ENCODE assay signal across 8 mouse cellular contexts in the genomic region with DNA sequence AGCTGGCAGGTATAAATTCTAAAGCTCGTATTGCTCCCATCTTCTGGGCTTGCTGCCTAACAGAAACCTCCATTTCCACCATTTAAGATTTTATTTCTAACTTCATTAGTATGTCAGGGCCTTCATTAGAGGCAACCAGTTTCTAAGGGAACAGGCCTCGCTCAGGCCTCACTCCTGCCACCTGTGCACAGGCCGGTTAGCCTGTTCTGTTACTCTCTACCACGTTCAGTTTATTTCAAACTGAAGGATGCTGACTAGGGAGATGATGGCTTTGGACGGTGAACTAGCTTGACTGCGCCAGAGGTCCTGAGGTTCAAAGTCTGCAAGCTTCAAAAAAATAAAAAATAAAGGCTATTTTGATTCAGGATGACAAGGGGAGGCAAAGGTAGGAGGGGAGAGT. TPM values are rescaled to one million over a fixed set of nuclear protein-coding genes. Genes with fewer than 3 reads are reported as not detected.
DNase-seq lines count a peak whose midpoint lies in the region; ATAC-seq and TF ChIP-seq lines count a peak whose summit lies in the region.

No protein-coding gene starts in this region.

- no peak for TF ChIP-seq CTCF in lung, postnatal 0 days (IDR thresholded peaks at IDR 0.05)

- 11% methylated on average over 6 of the region's 6 CpGs for WGBS in hindbrain, embryonic 14.5 days
- 6% methylated on average over 6 of the region's 6 CpGs for WGBS in lung, postnatal 0 days

- peak overlapping the region; percentile 61 for H3K4me3 ChIP-seq in hindbrain, embryonic 14.5 days (replicated peaks; ENCODE audit: low read length)
- H3K4me3 ChIP-seq in lung, postnatal 0 days (ENCODE audit: low read depth, low read length) = peak overlapping the region; percentile 77

- H3K9ac ChIP-seq in hindbrain, embryonic 14.5 days = peak overlapping the region; percentile 87
- peak overlapping the region; percentile 97 for H3K9ac ChIP-seq in lung, postnatal 0 days (replicated peaks; ENCODE audit: low read depth)

- H3K36me3 ChIP-seq in hindbrain, embryonic 14.5 days (replicated peaks; ENCODE audit: control insufficient read depth, insufficient read depth) = peaks cover 26% of the 10 kb centered on the region
- no peaks in the 10 kb centered on the region for H3K36me3 ChIP-seq in lung, postnatal 0 days (ENCODE audit: insufficient read depth, low read length)

- peaks cover 33% of the 10 kb centered on the region for H3K4me1 ChIP-seq in hindbrain, embryonic 14.5 days (replicated peaks; ENCODE audit: control insufficient read depth, insufficient read depth, low read length)
- peaks cover 4% of the 10 kb centered on the region; the same call in 1 of the 2 replicates for H3K4me1 ChIP-seq in lung, postnatal 0 days (ENCODE audit: insufficient read depth, low read depth, low read length)

- H3K27me3 ChIP-seq in hindbrain, embryonic 14.5 days (ENCODE audit: control insufficient read depth, insufficient read depth, low read length) = no peaks in the 10 kb centered on the region
- H3K27me3 ChIP-seq in lung, postnatal 0 days (replicated peaks; ENCODE audit: insufficient read depth, low read length) = no peaks in the 10 kb centered on the region

- H3K9me3 ChIP-seq in hindbrain, embryonic 14.5 days (ENCODE audit: control insufficient read depth, low read length) = no peaks in the 10 kb centered on the region
- no peaks in the 10 kb centered on the region for H3K9me3 ChIP-seq in lung, postnatal 0 days (ENCODE audit: low read length)

- peak; percentile 67 for DNase-seq in cerebellum, adult 9-10 months
- no peak for DNase-seq in cerebellum, adult 11 months
- DNase-seq in urinary bladder, postnatal 25 days (ENCODE audit: low spot score) = peak; percentile 14
- DNase-seq in urinary bladder, adult 2 months (ENCODE audit: low spot score) = no peak
- no peak for DNase-seq in hindbrain, embryonic 14.5 days (ENCODE audit: low spot score)
- DNase-seq in lung, postnatal 0 days (ENCODE audit: low spot score) = no peak
- no peak for DNase-seq in gastrocnemius, adult 8-10 months (ENCODE audit: low spot score in 2 of 2)

- peak overlapping the region; percentile 98 for H3K27ac ChIP-seq in hindbrain, embryonic 14.5 days
- peak overlapping the region; percentile 72 for H3K27ac ChIP-seq in lung, postnatal 0 days (ENCODE audit: low read length)

- TF ChIP-seq EP300 in lung, postnatal 0 days (IDR thresholded peaks at IDR 0.05) = no peak

- ATAC-seq in hindbrain, embryonic 14.5 days (ENCODE audit: low FRiP score) = no peak
- no peak for ATAC-seq in lung, postnatal 0 days
- no peak for ATAC-seq in erythroid progenitor cell, adult 5-6 weeks (replicated peaks; ENCODE audit: low FRiP score, poor library complexity, severe bottlenecking)

- H3K4me2 ChIP-seq in hindbrain, embryonic 14.5 days (replicated peaks) = peak overlapping the region; percentile 64
- H3K4me2 ChIP-seq in lung, postnatal 0 days (replicated peaks; ENCODE audit: low read depth, low read length) = peak overlapping the region; percentile 66

RNA-seq across cellular contexts. Expression of gene Atp5g2, which starts 1.9 kb away (rescaled TPM):
- 363 and 422 TPM in 2 replicates for polyA plus RNA-seq in urinary bladder, adult 2 months (2012; rRNA removed)
- 47.5 and 63.4 TPM in 2 replicates for polyA plus RNA-seq in hindbrain, embryonic 14.5 days (2014; fragmentation: Nextera tagmentation; extraction: Ambion mirVana)
- polyA plus RNA-seq in lung, postnatal 0 days (2015; fragmentation: Nextera tagmentation; extraction: Ambion mirVana) = 48.6 and 49.8 TPM in 2 replicates
- 10.5 and 17.7 TPM in 2 replicates for total RNA-seq in erythroid progenitor cell, adult 5-6 weeks (2015; ENCODE audit: low replicate concordance)
- total RNA-seq in erythroid progenitor cell, adult 5-6 weeks (2017; ENCODE audit: low replicate concordance) = 19.1 and 31.2 TPM in 2 replicates
- 10 to 100 TPM; 12.4 to 33.5 (median 21.7) TPM for total RNA-seq in gastrocnemius, adult 8-10 months (2022)

RNA-seq across cellular contexts. Expression of gene Atf7, which starts 45.0 kb away (rescaled TPM):
- 71.2 and 80.6 TPM in 2 replicates for polyA plus RNA-seq in urinary bladder, adult 2 months (2012; rRNA removed)
- 13.7 and 16.7 TPM in 2 replicates for polyA plus RNA-seq in hindbrain, embryonic 14.5 days (2014; fragmentation: Nextera tagmentation; extraction: Ambion mirVana)
- polyA plus RNA-seq in lung, postnatal 0 days (2015; fragmentation: Nextera tagmentation; extraction: Ambion mirVana) = 37.4 and 42.8 TPM in 2 replicates
- total RNA-seq in erythroid progenitor cell, adult 5-6 weeks (2015; ENCODE audit: low replicate concordance) = 55.5 and 93.1 TPM in 2 replicates
- total RNA-seq in erythroid progenitor cell, adult 5-6 weeks (2017; ENCODE audit: low replicate concordance) = 16.9 and 19.4 TPM in 2 replicates
- 10 to 100 TPM; 42.4 to 57.5 (median 51.7) TPM for total RNA-seq in gastrocnemius, adult 8-10 months (2022)

RNA-seq across cellular contexts. Expression of gene Gm28047, which starts 45.4 kb away (rescaled TPM):
- polyA plus RNA-seq in urinary bladder, adult 2 months (2012; rRNA removed) = 0.10 and 0.17 TPM in 2 replicates
- not detected in 2 replicates for polyA plus RNA-seq in hindbrain, embryonic 14.5 days (2014; fragmentation: Nextera tagmentation; extraction: Ambion mirVana)
- not detected in 2 replicates for polyA plus RNA-seq in lung, postnatal 0 days (2015; fragmentation: Nextera tagmentation; extraction: Ambion mirVana)
- total RNA-seq in erythroid progenitor cell, adult 5-6 weeks (2015; ENCODE audit: low replicate concordance) = not detected in 2 replicates
- total RNA-seq in erythroid progenitor cell, adult 5-6 weeks (2017; ENCODE audit: low replicate concordance) = not detected in 2 replicates
- 1 to 10 TPM in 3 of 4 experiments, not detected in 1; 1.1 to 1.8 (median 1.8) TPM for total RNA-seq in gastrocnemius, adult 8-10 months (2022)

RNA-seq across cellular contexts. Expression of gene Calcoco1, which starts 51.7 kb away (rescaled TPM):
- 52.1 and 79.6 TPM in 2 replicates for polyA plus RNA-seq in urinary bladder, adult 2 months (2012; rRNA removed)
- polyA plus RNA-seq in hindbrain, embryonic 14.5 days (2014; fragmentation: Nextera tagmentation; extraction: Ambion mirVana) = 32.2 and 33.1 TPM in 2 replicates
- polyA plus RNA-seq in lung, postnatal 0 days (2015; fragmentation: Nextera tagmentation; extraction: Ambion mirVana) = 92.3 and 99.4 TPM in 2 replicates
- total RNA-seq in erythroid progenitor cell, adult 5-6 weeks (2015; ENCODE audit: low replicate concordance) = 17.6 and 21.6 TPM in 2 replicates
- 34.1 and 40.8 TPM in 2 replicates for total RNA-seq in erythroid progenitor cell, adult 5-6 weeks (2017; ENCODE audit: low replicate concordance)
- total RNA-seq in gastrocnemius, adult 8-10 months (2022) = 10 to 100 TPM; 65.5 to 80.9 (median 72.9) TPM

Comparison
In these comparisons a context has a peak if more than half of its experiments do, and no peak if none do; other contexts are left out.
1. DNase-seq: peak in cerebellum, adult 9-10 months (single experiment) and urinary bladder, postnatal 25 days (single experiment); none in cerebellum, adult 11 months (single experiment), urinary bladder, adult 2 months (single experiment), hindbrain, embryonic 14.5 days (single experiment), lung, postnatal 0 days (single experiment) and gastrocnemius, adult 8-10 months (0 of 2).